Mouse (Mus musculus): ENCODE measurements at regions not wholly inside any gene's neighbourhood (a gene's known extent, or its start where the extent isn't known, plus 50 kb on each side); places are given as distances from the start of the nearest gene placed in this dataset.

- TF ChIP-seq CTCF (conservative IDR thresholded peaks at IDR 0.05; ENCODE audit: low read length) (no peak), POU5F1 (IDR thresholded peaks at IDR 0.05; ENCODE audit: borderline replicate concordance, low read length) (no peak)
Measured at GRCm38 (mm10) chr14:61860688-61861087, 253.4 kb downstream of the Kcnrg start.
